Mouse (Mus musculus) brain, embryonic 14.5 days (tissue): ENCODE data around the gene Proca1.

ENCODE experiments used
- CTCF ChIP-seq: fragments of 200-500 bp; IDR thresholded peaks from 2 replicates; pipeline ENCODE4 v1.5.1; 2012; ENCODE audit warnings: inconsistent platforms, mild to moderate bottlenecking, moderate library complexity, borderline replicate concordance; ENCODE audit not compliant: insufficient read depth, insufficient read length; ENCODE audit errors: extremely low read depth
- POLR2A ChIP-seq: fragments of 200-500 bp; IDR thresholded peaks from 2 replicates; pipeline ENCODE4 v1.6.1; 2012; ENCODE audit warnings: mild to moderate bottlenecking, inconsistent platforms, borderline replicate concordance; ENCODE audit not compliant: poor library complexity, insufficient read depth, insufficient read length, severe bottlenecking; ENCODE audit errors: extremely low read depth

- TF ChIP-seq POLR2A: no peak
- TF ChIP-seq CTCF: no peak
Measured at GRCm38 (mm10) chr11:78161169-78161568, 32.0 kb upstream of the Proca1 start.
